In genomic region chr6:136874599-136874998, GRCm38 (mm10) we compare ENCODE assay signal across 11 mouse cellular contexts. TPM values are rescaled to one million over a fixed set of nuclear protein-coding genes. Genes with fewer than 3 reads are reported as not detected.
DNase-seq lines count a peak whose midpoint lies in the region; ATAC-seq and TF ChIP-seq lines count a peak whose summit lies in the region.
"Had no signal": no experiment of that assay in that cellular context is flagged by ENCODE, and none has a peak within 500 bp of the region (broad histone marks: within the 10 kb centered on the region; RNA-seq: fewer than 3 reads in every experiment).

No protein-coding gene starts in this region.

- H3K27me3 ChIP-seq in forebrain, embryonic 16.5 days (replicated peaks; ENCODE audit: control insufficient read depth, insufficient read depth, low read length) = no peaks in the 10 kb centered on the region
- H3K27me3 ChIP-seq in forebrain, embryonic 11.5 days (ENCODE audit: control insufficient read depth, insufficient read depth, low read length) = no peaks in the 10 kb centered on the region
- H3K27me3 ChIP-seq in midbrain, embryonic 14.5 days (ENCODE audit: control insufficient read depth, insufficient read depth, low read length) = no peaks in the 10 kb centered on the region
- H3K27me3 ChIP-seq in midbrain, postnatal 0 days (ENCODE audit: insufficient read depth, low read length) = no peaks in the 10 kb centered on the region
- H3K27me3 ChIP-seq in stomach, embryonic 14.5 days (ENCODE audit: control insufficient read depth, insufficient read depth, low read length) = no peaks in the 10 kb centered on the region

- H3K4me3 ChIP-seq in forebrain, embryonic 16.5 days (replicated peaks; ENCODE audit: low read length) = no peak overlapping the region
- H3K4me3 ChIP-seq in forebrain, embryonic 11.5 days (ENCODE audit: low read depth, low read length) = no peak overlapping the region
- H3K4me3 ChIP-seq in midbrain, embryonic 14.5 days (replicated peaks; ENCODE audit: low read depth, low read length) = no peak overlapping the region
- no peak overlapping the region for H3K4me3 ChIP-seq in midbrain, postnatal 0 days (ENCODE audit: low read depth, low read length)
- H3K4me3 ChIP-seq in stomach, embryonic 14.5 days (ENCODE audit: low read depth, low read length) = peak overlapping the region; percentile 18; the same call in 1 of the 2 replicates

- no peak for DNase-seq in forebrain, embryonic 11.5 days (ENCODE audit: low spot score)
- DNase-seq in midbrain, embryonic 14.5 days = peak; percentile 59
- DNase-seq in midbrain, postnatal 0 days (ENCODE audit: low spot score) = no peak
- peak; percentile 40 to 43 for DNase-seq in left cerebral cortex, postnatal 10 days (ENCODE audit: extremely low spot score in 1 of 2, low spot score in 2 of 2)
- DNase-seq in cerebellum, adult 11 months = no peak
- DNase-seq: thymus, adult 2 months had no signal

- peaks cover 11% of the 10 kb centered on the region for H3K4me1 ChIP-seq in forebrain, embryonic 16.5 days (replicated peaks; ENCODE audit: control insufficient read depth, insufficient read depth, low read length)
- no peaks in the 10 kb centered on the region for H3K4me1 ChIP-seq in forebrain, embryonic 11.5 days (replicated peaks; ENCODE audit: control insufficient read depth, insufficient read depth, low read length)
- no peaks in the 10 kb centered on the region for H3K4me1 ChIP-seq in midbrain, embryonic 14.5 days (ENCODE audit: control insufficient read depth, insufficient read depth, low read length)
- H3K4me1 ChIP-seq in midbrain, postnatal 0 days (ENCODE audit: insufficient read depth, low read length) = no peaks in the 10 kb centered on the region
- peaks cover 7% of the 10 kb centered on the region; the same call in 1 of the 2 replicates for H3K4me1 ChIP-seq in stomach, embryonic 14.5 days (ENCODE audit: control insufficient read depth, insufficient read depth, low read length)

- no peak for TF ChIP-seq CTCF in midbrain, postnatal 0 days (IDR thresholded peaks at IDR 0.05)

- H3K4me2 ChIP-seq in forebrain, embryonic 16.5 days (ENCODE audit: low read length) = peak overlapping the region; percentile 25
- H3K4me2 ChIP-seq in forebrain, embryonic 11.5 days (ENCODE audit: low read depth, low read length, severe bottlenecking) = no peak overlapping the region
- 0 out of 2 replicates have a peak overlapping the region, but pooled peaks have one; percentile 2 for H3K4me2 ChIP-seq in midbrain, embryonic 14.5 days (ENCODE audit: low read length)
- H3K4me2 ChIP-seq in midbrain, postnatal 0 days (ENCODE audit: low read depth, low read length, poor library complexity, severe bottlenecking) = no peak overlapping the region
- peak overlapping the region; percentile 31 for H3K4me2 ChIP-seq in stomach, embryonic 14.5 days (replicated peaks; ENCODE audit: low read depth, low read length)

- 12% methylated on average over 8 of the region's 8 CpGs for WGBS in forebrain, embryonic 16.5 days
- WGBS in forebrain, embryonic 11.5 days = 81% methylated on average over 8 of the region's 8 CpGs
- WGBS in midbrain, embryonic 14.5 days = 50% methylated on average over 8 of the region's 8 CpGs
- WGBS in midbrain, postnatal 0 days = 33% methylated on average over 8 of the region's 8 CpGs
- 26% methylated on average over 8 of the region's 8 CpGs for WGBS in stomach, embryonic 14.5 days

- peak; percentile 45; the same call in 1 of the 2 replicates for ATAC-seq in forebrain, embryonic 16.5 days
- no peak for ATAC-seq in forebrain, embryonic 11.5 days (replicated peaks; ENCODE audit: low FRiP score)
- ATAC-seq in midbrain, embryonic 14.5 days (ENCODE audit: low FRiP score, low TSS enrichment) = no peak
- no peak for ATAC-seq in midbrain, postnatal 0 days (ENCODE audit: low FRiP score)
- ATAC-seq in stomach, embryonic 14.5 days (ENCODE audit: insufficient number of reproducible peaks, insufficient read depth, low FRiP score, low read depth) = no peak
- no peak for ATAC-seq in erythroblast, adult 5-6 weeks (replicated peaks; ENCODE audit: low FRiP score, poor library complexity, severe bottlenecking)
- ATAC-seq: CD4-positive, CD25-positive, alpha-beta regulatory T cell, adult 4 months had no signal

- no peaks in the 10 kb centered on the region for H3K9me3 ChIP-seq in forebrain, embryonic 16.5 days (ENCODE audit: control insufficient read depth, low read length)
- no peaks in the 10 kb centered on the region for H3K9me3 ChIP-seq in forebrain, embryonic 11.5 days (ENCODE audit: control insufficient read depth, low read length)
- no peaks in the 10 kb centered on the region for H3K9me3 ChIP-seq in midbrain, embryonic 14.5 days (ENCODE audit: control insufficient read depth, low read length)
- no peaks in the 10 kb centered on the region for H3K9me3 ChIP-seq in midbrain, postnatal 0 days (ENCODE audit: low read length)
- no peaks in the 10 kb centered on the region for H3K9me3 ChIP-seq in stomach, embryonic 14.5 days (ENCODE audit: control insufficient read depth, low read depth, low read length)

- intact Hi-C loops in left cerebral cortex, postnatal 10 days (cut with DNase I) = no loop called here

- H3K9ac ChIP-seq in forebrain, embryonic 16.5 days (replicated peaks; ENCODE audit: low read depth, low read length) = no peak overlapping the region
- H3K9ac ChIP-seq in forebrain, embryonic 11.5 days (ENCODE audit: low read length) = no peak overlapping the region
- H3K9ac ChIP-seq in midbrain, embryonic 14.5 days (replicated peaks; ENCODE audit: low read length) = no peak overlapping the region
- H3K9ac ChIP-seq in midbrain, postnatal 0 days (replicated peaks; ENCODE audit: low read length, poor library complexity, severe bottlenecking) = no peak overlapping the region
- H3K9ac ChIP-seq in stomach, embryonic 14.5 days (replicated peaks; ENCODE audit: low read depth, low read length) = no peak overlapping the region

- no peak overlapping the region for H3K27ac ChIP-seq in forebrain, embryonic 16.5 days (ENCODE audit: low read length)
- H3K27ac ChIP-seq in forebrain, embryonic 11.5 days (ENCODE audit: low read depth, low read length) = no peak overlapping the region
- no peak overlapping the region for H3K27ac ChIP-seq in midbrain, embryonic 14.5 days (replicated peaks; ENCODE audit: low read depth, low read length)
- no peak overlapping the region for H3K27ac ChIP-seq in midbrain, postnatal 0 days (ENCODE audit: low read depth, low read length)
- H3K27ac ChIP-seq in stomach, embryonic 14.5 days (ENCODE audit: low read length) = peak overlapping the region; percentile 49; the same call in 1 of the 2 replicates

- H3K36me3 ChIP-seq in forebrain, embryonic 16.5 days (ENCODE audit: control insufficient read depth, insufficient read depth) = no peaks in the 10 kb centered on the region
- H3K36me3 ChIP-seq in forebrain, embryonic 11.5 days (ENCODE audit: control insufficient read depth, insufficient read depth, low read length) = no peaks in the 10 kb centered on the region
- H3K36me3 ChIP-seq in midbrain, embryonic 14.5 days (ENCODE audit: control insufficient read depth, insufficient read depth, low read length) = no peaks in the 10 kb centered on the region
- no peaks in the 10 kb centered on the region for H3K36me3 ChIP-seq in midbrain, postnatal 0 days (ENCODE audit: insufficient read depth, low read length)
- H3K36me3 ChIP-seq in stomach, embryonic 14.5 days (ENCODE audit: control insufficient read depth, insufficient read depth, low read length) = no peaks in the 10 kb centered on the region

RNA-seq across cellular contexts. Expression of gene Mgp, which starts 1.0 kb away (rescaled TPM):
- 8.2 and 22.7 TPM in 2 replicates for polyA plus RNA-seq in forebrain, embryonic 16.5 days (2015; fragmentation: Nextera tagmentation; extraction: Ambion mirVana)
- 1.9 and 2.2 TPM in 2 replicates for polyA plus RNA-seq in forebrain, embryonic 11.5 days (2014; fragmentation: Nextera tagmentation; extraction: Ambion mirVana)
- polyA plus RNA-seq in midbrain, embryonic 14.5 days (2014; fragmentation: Nextera tagmentation; extraction: Ambion mirVana) = 0.65 and 3.5 TPM in 2 replicates
- total RNA-seq in midbrain, postnatal 0 days (2014; rRNA removed) = 25.6 and 31.4 TPM in 2 replicates
- 72.6 and 74.6 TPM in 2 replicates for polyA plus RNA-seq in midbrain, postnatal 0 days (2015; fragmentation: Nextera tagmentation; extraction: Ambion mirVana)
- total RNA-seq in left cerebral cortex, postnatal 10 days (2021) = 10 to 100 TPM; 23.7 to 31.2 TPM
- polyA plus RNA-seq in stomach, embryonic 14.5 days (2014; fragmentation: Nextera tagmentation; extraction: Ambion mirVana) = 229 and 247 TPM in 2 replicates
- total RNA-seq in erythroblast, adult 5-6 weeks (2015; ENCODE audit: low replicate concordance) = 1.9 TPM in 1 of 2 replicates, not detected in the other
- total RNA-seq in erythroblast, adult 5-6 weeks (2017; ENCODE audit: low replicate concordance) = 1.9 TPM in 1 of 2 replicates, not detected in the other
- polyA plus RNA-seq: CD4-positive, CD25-positive, alpha-beta regulatory T cell, adult 4 months had no signal

RNA-seq across cellular contexts. Expression of gene Art4, which starts 17.1 kb away (rescaled TPM):
- 0.08 and 0.09 TPM in 2 replicates for polyA plus RNA-seq in forebrain, embryonic 16.5 days (2015; fragmentation: Nextera tagmentation; extraction: Ambion mirVana)
- 0.61 and 0.99 TPM in 2 replicates for polyA plus RNA-seq in forebrain, embryonic 11.5 days (2014; fragmentation: Nextera tagmentation; extraction: Ambion mirVana)
- polyA plus RNA-seq in midbrain, embryonic 14.5 days (2014; fragmentation: Nextera tagmentation; extraction: Ambion mirVana) = not detected in 2 replicates
- 0.11 and 0.33 TPM in 2 replicates for total RNA-seq in midbrain, postnatal 0 days (2014; rRNA removed)
- polyA plus RNA-seq in midbrain, postnatal 0 days (2015; fragmentation: Nextera tagmentation; extraction: Ambion mirVana) = 0.12 and 0.20 TPM in 2 replicates
- under 1 TPM in 1 of 2 experiments, not detected in 1; 0.14 TPM for total RNA-seq in left cerebral cortex, postnatal 10 days (2021)
- polyA plus RNA-seq in stomach, embryonic 14.5 days (2014; fragmentation: Nextera tagmentation; extraction: Ambion mirVana) = 4.4 and 5.5 TPM in 2 replicates
- total RNA-seq in erythroblast, adult 5-6 weeks (2015; ENCODE audit: low replicate concordance) = 197 and 198 TPM in 2 replicates
- total RNA-seq in erythroblast, adult 5-6 weeks (2017; ENCODE audit: low replicate concordance) = 348 and 388 TPM in 2 replicates
- total RNA-seq: left cerebral cortex, postnatal 36 days had no signal

RNA-seq across cellular contexts. Expression of gene Smco3, which starts 39.3 kb away (rescaled TPM):
- 0.54 and 0.91 TPM in 2 replicates for polyA plus RNA-seq in forebrain, embryonic 16.5 days (2015; fragmentation: Nextera tagmentation; extraction: Ambion mirVana)
- 0.44 TPM in 1 of 2 replicates, not detected in the other for polyA plus RNA-seq in forebrain, embryonic 11.5 days (2014; fragmentation: Nextera tagmentation; extraction: Ambion mirVana)
- polyA plus RNA-seq in midbrain, embryonic 14.5 days (2014; fragmentation: Nextera tagmentation; extraction: Ambion mirVana) = 0.14 and 0.34 TPM in 2 replicates
- total RNA-seq in midbrain, postnatal 0 days (2014; rRNA removed) = 1.7 and 3.6 TPM in 2 replicates
- 0.83 and 1.2 TPM in 2 replicates for polyA plus RNA-seq in midbrain, postnatal 0 days (2015; fragmentation: Nextera tagmentation; extraction: Ambion mirVana)
- 1 to 10 TPM; 2.0 to 4.0 TPM for total RNA-seq in left cerebral cortex, postnatal 10 days (2021)
- 1.9 and 2.3 TPM in 2 replicates for polyA plus RNA-seq in stomach, embryonic 14.5 days (2014; fragmentation: Nextera tagmentation; extraction: Ambion mirVana)
- 1.9 TPM in 1 of 2 replicates, not detected in the other for total RNA-seq in erythroblast, adult 5-6 weeks (2015; ENCODE audit: low replicate concordance)
- total RNA-seq in erythroblast, adult 5-6 weeks (2017; ENCODE audit: low replicate concordance) = 2.1 TPM in 1 of 2 replicates, not detected in the other
- polyA plus RNA-seq: CD4-positive, CD25-positive, alpha-beta regulatory T cell, adult 4 months had no signal

RNA-seq across cellular contexts. Expression of gene Wbp11, which starts 46.6 kb away (rescaled TPM):
- polyA plus RNA-seq in forebrain, embryonic 16.5 days (2015; fragmentation: Nextera tagmentation; extraction: Ambion mirVana) = 79.2 and 82.3 TPM in 2 replicates
- polyA plus RNA-seq in forebrain, embryonic 11.5 days (2014; fragmentation: Nextera tagmentation; extraction: Ambion mirVana) = 174 and 191 TPM in 2 replicates
- polyA plus RNA-seq in midbrain, embryonic 14.5 days (2014; fragmentation: Nextera tagmentation; extraction: Ambion mirVana) = 65.6 and 88.1 TPM in 2 replicates
- total RNA-seq in midbrain, postnatal 0 days (2014; rRNA removed) = 43.6 and 44.8 TPM in 2 replicates
- polyA plus RNA-seq in midbrain, postnatal 0 days (2015; fragmentation: Nextera tagmentation; extraction: Ambion mirVana) = 73.6 and 86.1 TPM in 2 replicates
- total RNA-seq in left cerebral cortex, postnatal 10 days (2021) = 100 to 1,000 TPM; 123 to 124 TPM
- 103 and 109 TPM in 2 replicates for polyA plus RNA-seq in stomach, embryonic 14.5 days (2014; fragmentation: Nextera tagmentation; extraction: Ambion mirVana)
- total RNA-seq in erythroblast, adult 5-6 weeks (2015; ENCODE audit: low replicate concordance) = 34.2 and 38.2 TPM in 2 replicates
- 25.8 and 55.0 TPM in 2 replicates for total RNA-seq in erythroblast, adult 5-6 weeks (2017; ENCODE audit: low replicate concordance)

RNA-seq across cellular contexts. Expression of gene BC049715, which starts 47.2 kb away (rescaled TPM):
- 1.0 and 1.4 TPM in 2 replicates for polyA plus RNA-seq in forebrain, embryonic 16.5 days (2015; fragmentation: Nextera tagmentation; extraction: Ambion mirVana)
- 1.6 and 2.0 TPM in 2 replicates for polyA plus RNA-seq in forebrain, embryonic 11.5 days (2014; fragmentation: Nextera tagmentation; extraction: Ambion mirVana)
- 1.2 and 1.6 TPM in 2 replicates for polyA plus RNA-seq in midbrain, embryonic 14.5 days (2014; fragmentation: Nextera tagmentation; extraction: Ambion mirVana)
- total RNA-seq in midbrain, postnatal 0 days (2014; rRNA removed) = 0.33 and 1.7 TPM in 2 replicates
- 2.0 and 2.3 TPM in 2 replicates for polyA plus RNA-seq in midbrain, postnatal 0 days (2015; fragmentation: Nextera tagmentation; extraction: Ambion mirVana)
- total RNA-seq in left cerebral cortex, postnatal 10 days (2021) = 1 to 10 TPM; 4.9 to 5.0 TPM
- 1.7 and 2.5 TPM in 2 replicates for polyA plus RNA-seq in stomach, embryonic 14.5 days (2014; fragmentation: Nextera tagmentation; extraction: Ambion mirVana)
- total RNA-seq in erythroblast, adult 5-6 weeks (2015; ENCODE audit: low replicate concordance) = 0.38 TPM in 1 of 2 replicates, not detected in the other
- total RNA-seq in erythroblast, adult 5-6 weeks (2017; ENCODE audit: low replicate concordance) = 0.34 and 5.3 TPM in 2 replicates

Comparison
In these comparisons a context has a peak if more than half of its experiments do, and no peak if none do; other contexts are left out.
1. H3K4me2 ChIP-seq: peak in forebrain, embryonic 16.5 days (single experiment), midbrain, embryonic 14.5 days (single experiment) and stomach, embryonic 14.5 days (single experiment); none in forebrain, embryonic 11.5 days (single experiment) and midbrain, postnatal 0 days (single experiment).
2. DNase-seq: peak in midbrain, embryonic 14.5 days (single experiment) and left cerebral cortex, postnatal 10 days (2 of 2); none in forebrain, embryonic 11.5 days (single experiment), midbrain, postnatal 0 days (single experiment) and cerebellum, adult 11 months (single experiment).